Mouse (Mus musculus) hindbrain, embryonic 12.5 days (tissue): ENCODE data around the gene Cd3e. TPM values are rescaled to one million over a fixed set of nuclear protein-coding genes. Genes with fewer than 3 reads are reported as not detected.

ENCODE experiments used
- ATAC-seq: fragments of 200-750 bp; cut with Nextera tagmentation; 2 replicates; pipeline ENCODE4 v1.8.0; 2017; ENCODE audit warnings: moderate TSS enrichment; ENCODE audit not compliant: low FRiP score
- H3K27ac ChIP-seq: fragments of 300-500 bp; sonication (generic); 2 replicates; pipeline ENCODE4 v1.5.1; 2016; ENCODE audit warnings: mild to moderate bottlenecking
- H3K27me3 ChIP-seq: fragments of 300-500 bp; sonication (generic); 2 replicates; pipeline ENCODE4 v1.6.1; 2016; ENCODE audit warnings: mild to moderate bottlenecking
- H3K36me3 ChIP-seq: fragments of 300-500 bp; sonication (generic); 2 replicates; pipeline ENCODE4 v1.6.1; 2016; ENCODE audit warnings: mild to moderate bottlenecking
- H3K4me1 ChIP-seq: fragments of 300-500 bp; sonication (generic); 2 replicates; pipeline ENCODE4 v1.6.1; 2016
- H3K4me2 ChIP-seq: fragments of 300-500 bp; sonication (generic); replicated peaks from 2 replicates; pipeline ENCODE4 v1.6.1; 2016; ENCODE audit warnings: mild to moderate bottlenecking
- H3K4me3 ChIP-seq: fragments of 300-500 bp; sonication (generic); 2 replicates; pipeline ENCODE4 v1.5.1; 2016; ENCODE audit warnings: mild to moderate bottlenecking
- H3K9ac ChIP-seq: fragments of 300-500 bp; sonication (generic); 2 replicates; pipeline ENCODE4 v1.6.1; 2016; ENCODE audit warnings: mild to moderate bottlenecking, moderate library complexity
- H3K9me3 ChIP-seq: fragments of 300-500 bp; sonication (generic); replicated peaks from 2 replicates; pipeline ENCODE4 v1.6.1; 2016; ENCODE audit warnings: mild to moderate bottlenecking
- WGBS: fragments of 180-500 bp; shearing (Covaris S2); methylation state at CpG from one replicate; pipeline ENCODE4 v1.1.7; 2016; 5-methylcytosine and 5-hydroxymethylcytosine counted together
- polyA plus RNA-seq: library from polyadenylated mRNA; unstranded; fragments of >200 nt; fragmentation: Nextera tagmentation; extraction: Ambion mirVana; gene quantifications from 2 replicates; pipeline ENCODE4 v1.2.1, GENCODE M21; 2016

Cd3e gene
- polyA plus RNA-seq, 1 experiment from 2014 or later, result not detected

DNA sequence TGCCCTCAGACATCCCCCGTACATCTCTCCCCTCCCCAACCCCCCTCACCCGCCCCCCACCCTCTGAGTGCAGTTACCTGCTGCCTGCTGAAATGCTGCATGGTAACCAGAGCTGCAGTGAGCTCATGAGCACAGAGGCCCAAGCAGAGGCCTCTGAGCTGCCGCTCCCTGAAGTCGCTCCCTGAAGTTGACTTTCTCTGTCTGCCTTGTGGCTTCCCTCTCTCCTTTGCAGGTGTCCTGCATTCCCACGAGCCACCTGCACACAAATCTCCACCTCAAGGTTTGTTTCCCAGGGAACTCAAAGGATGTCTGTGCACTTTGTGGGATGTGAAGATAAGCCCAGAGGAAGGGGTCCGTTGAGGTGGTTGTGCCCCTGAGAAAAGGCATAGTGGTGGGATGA is 1.9 kb upstream of the Cd3e start:
- Histone ChIP-seq H3K4me2 (no peak overlapping the region), H3K27ac (no peak overlapping the region), H3K9me3 (no peaks in the 10 kb centered on the region), H3K4me1 (no peaks in the 10 kb centered on the region), H3K36me3 (no peaks in the 10 kb centered on the region), H3K4me3 (no peak overlapping the region), H3K9ac (no peak overlapping the region), H3K27me3 (no peaks in the 10 kb centered on the region; the same call in none of the 2 replicates)
- ATAC-seq, result no peak
- WGBS, result 46% methylated on average over 6 of the region's 6 CpGs

DNA sequence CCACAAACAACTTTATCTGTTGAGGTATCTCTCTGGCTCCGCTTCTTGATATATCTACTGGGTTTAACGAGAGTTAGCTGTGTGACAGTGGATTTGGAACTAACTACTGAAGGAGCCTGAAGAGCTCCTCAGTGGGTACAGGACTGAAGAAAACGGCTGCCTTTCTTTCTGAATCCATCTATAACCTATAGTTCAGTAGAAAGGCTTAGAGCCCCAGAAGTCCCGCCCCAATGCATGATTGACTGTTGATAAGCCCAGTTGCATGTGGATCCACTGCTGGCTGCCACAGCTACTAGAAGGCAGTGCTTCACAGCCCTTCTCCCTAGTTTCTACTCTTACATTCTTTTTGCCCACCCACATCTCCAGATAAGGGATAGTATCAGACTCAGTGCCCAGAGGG is 1.0 kb upstream of the Cd3e start:
- Histone ChIP-seq H3K9ac (no peak overlapping the region), H3K4me1 (no peaks in the 10 kb centered on the region), H3K27me3 (no peaks in the 10 kb centered on the region; the same call in none of the 2 replicates), H3K36me3 (no peaks in the 10 kb centered on the region), H3K4me2 (no peak overlapping the region), H3K9me3 (no peaks in the 10 kb centered on the region), H3K27ac (no peak overlapping the region), H3K4me3 (no peak overlapping the region)
- 81% methylated on average over 4 of the region's 4 CpGs for WGBS
- no peak for ATAC-seq

DNA sequence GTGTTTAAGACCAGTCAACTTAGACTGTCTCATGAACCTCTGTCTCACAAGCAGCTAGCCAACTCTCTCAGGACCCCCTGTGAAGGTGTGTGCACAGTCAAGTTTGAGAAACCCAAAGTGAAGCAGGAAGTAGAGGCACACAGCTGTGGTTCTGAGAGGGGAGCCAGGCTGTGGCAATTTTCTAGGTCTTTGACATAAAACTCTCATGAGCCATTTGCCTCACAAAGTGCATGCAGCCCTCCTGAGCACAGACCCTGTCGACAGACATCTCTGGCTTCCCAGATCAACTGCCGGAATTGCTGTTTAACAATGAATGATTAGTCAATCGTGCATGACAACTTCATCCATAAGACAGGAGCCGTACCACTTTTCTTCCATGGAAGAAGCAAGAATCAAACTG is 1.1 kb downstream of the Cd3e start:
- H3K9ac ChIP-seq, result no peak overlapping the region
- no peak overlapping the region for H3K4me3 ChIP-seq
- no peaks in the 10 kb centered on the region for H3K4me1 ChIP-seq
- no peak overlapping the region for H3K27ac ChIP-seq
- no peaks in the 10 kb centered on the region for H3K9me3 ChIP-seq
- WGBS, result 73% methylated on average over 4 of the region's 4 CpGs
- H3K27me3 ChIP-seq, result no peaks in the 10 kb centered on the region; the same call in none of the 2 replicates
- no peak overlapping the region for H3K4me2 ChIP-seq
- no peaks in the 10 kb centered on the region for H3K36me3 ChIP-seq
- no peak for ATAC-seq

DNA sequence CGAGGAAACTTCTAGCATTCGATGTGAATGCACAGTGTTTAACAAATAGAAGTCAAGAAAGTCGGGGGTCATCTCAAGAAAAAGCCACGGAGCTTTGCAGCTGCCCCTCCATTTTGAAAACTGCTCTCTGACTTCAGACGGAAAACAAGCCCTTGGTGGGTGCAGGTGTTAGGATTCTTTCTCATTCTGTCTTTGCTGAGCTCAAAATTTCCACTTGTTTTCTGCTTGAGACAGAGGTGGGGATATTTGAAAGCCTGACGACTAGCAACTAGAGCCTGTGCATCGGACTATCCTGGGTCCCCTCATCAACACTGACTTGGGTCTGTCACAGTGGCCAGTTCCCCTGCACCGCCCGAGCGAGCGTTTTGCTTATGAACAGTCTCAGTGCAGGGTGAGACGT is 2.0 kb downstream of the Cd3e start:
- H3K36me3 ChIP-seq, result no peaks in the 10 kb centered on the region
- H3K4me1 ChIP-seq, result no peaks in the 10 kb centered on the region
- no peaks in the 10 kb centered on the region for H3K9me3 ChIP-seq
- WGBS, result 82% methylated on average over 12 of the region's 12 CpGs
- H3K4me2 ChIP-seq, result no peak overlapping the region
- H3K9ac ChIP-seq, result no peak overlapping the region
- no peak for ATAC-seq
- no peak overlapping the region for H3K27ac ChIP-seq
- H3K4me3 ChIP-seq, result no peak overlapping the region
- H3K27me3 ChIP-seq, result no peaks in the 10 kb centered on the region; the same call in none of the 2 replicates

DNA sequence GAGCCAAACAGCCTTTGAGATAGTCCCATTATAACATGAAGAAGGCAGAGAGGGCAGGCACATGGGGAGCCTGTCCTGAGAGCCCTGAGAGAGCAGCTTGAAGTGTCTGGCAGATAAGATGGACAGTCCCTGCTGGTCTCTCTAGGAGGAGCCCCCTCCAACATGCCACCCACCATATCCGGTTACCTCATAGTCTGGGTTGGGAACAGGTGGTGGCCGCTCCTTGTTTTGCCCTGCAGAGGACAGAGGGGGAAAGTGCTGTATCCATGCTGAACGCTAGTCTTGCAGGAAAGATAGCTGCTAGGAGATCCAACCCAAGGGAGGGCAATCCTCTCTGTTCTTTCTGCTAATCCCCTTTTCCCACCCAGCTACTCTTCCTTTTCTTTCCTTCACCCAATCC is 9.2 kb downstream of the Cd3e start:
- H3K4me2 ChIP-seq, result no peak overlapping the region
- H3K27me3 ChIP-seq, result no peaks in the 10 kb centered on the region
- H3K36me3 ChIP-seq, result no peaks in the 10 kb centered on the region
- WGBS, result 67% methylated on average over 3 of the region's 3 CpGs
- H3K27ac ChIP-seq, result no peak overlapping the region
- no peak overlapping the region for H3K4me3 ChIP-seq
- H3K9me3 ChIP-seq, result no peaks in the 10 kb centered on the region
- ATAC-seq, result no peak
- H3K4me1 ChIP-seq, result no peaks in the 10 kb centered on the region
- H3K9ac ChIP-seq, result no peak overlapping the region

- Histone ChIP-seq H3K27ac (no peak overlapping the region), H3K27me3 (no peaks in the 10 kb centered on the region), H3K4me1 (no peaks in the 10 kb centered on the region), H3K4me2 (no peak overlapping the region), H3K9ac (no peak overlapping the region), H3K9me3 (no peaks in the 10 kb centered on the region), H3K36me3 (no peaks in the 10 kb centered on the region), H3K4me3 (no peak overlapping the region)
- no peak for ATAC-seq
- 77% methylated on average over 5 of the region's 5 CpGs for WGBS
Observed at GRCm38 (mm10) chr9:44999776-45000175, 9.7 kb downstream of the Cd3e start.

GRCm38 (mm10) chr9:44999171-44999570 is 10.3 kb downstream of the Cd3e start:
- H3K27me3 ChIP-seq, result no peaks in the 10 kb centered on the region
- H3K4me3 ChIP-seq, result no peak overlapping the region
- H3K9me3 ChIP-seq, result no peaks in the 10 kb centered on the region
- H3K9ac ChIP-seq, result no peak overlapping the region
- no peaks in the 10 kb centered on the region for H3K36me3 ChIP-seq
- H3K4me2 ChIP-seq, result no peak overlapping the region
- ATAC-seq, result no peak
- H3K27ac ChIP-seq, result no peak overlapping the region
- WGBS, result 54% methylated on average over 6 of the region's 6 CpGs
- H3K4me1 ChIP-seq, result no peaks in the 10 kb centered on the region

GRCm38 (mm10) chr9:44998138-44998537 is 11.3 kb downstream of the Cd3e start:
- Histone ChIP-seq H3K27ac (no peak overlapping the region), H3K4me3 (no peak overlapping the region), H3K9ac (no peak overlapping the region), H3K4me1 (no peaks in the 10 kb centered on the region), H3K36me3 (no peaks in the 10 kb centered on the region), H3K27me3 (no peaks in the 10 kb centered on the region), H3K9me3 (no peaks in the 10 kb centered on the region), H3K4me2 (no peak overlapping the region)
- ATAC-seq, result no peak
- WGBS, result 74% methylated on average over 11 of the region's 11 CpGs

GRCm38 (mm10) chr9:44996590-44996989 is 12.8 kb downstream of the Cd3e start:
- Histone ChIP-seq H3K27ac (no peak overlapping the region), H3K4me3 (no peak overlapping the region), H3K9ac (no peak overlapping the region), H3K4me2 (no peak overlapping the region), H3K36me3 (no peaks in the 10 kb centered on the region), H3K4me1 (no peaks in the 10 kb centered on the region), H3K9me3 (no peaks in the 10 kb centered on the region), H3K27me3 (no peaks in the 10 kb centered on the region)
- 98% methylated on average over 7 of the region's 7 CpGs for WGBS
- no peak for ATAC-seq

GRCm38 (mm10) chr9:44994962-44995361 is 14.5 kb downstream of the Cd3e start:
- Histone ChIP-seq H3K9me3 (no peaks in the 10 kb centered on the region), H3K4me2 (no peak overlapping the region), H3K27me3 (no peaks in the 10 kb centered on the region), H3K4me3 (no peak overlapping the region), H3K27ac (no peak overlapping the region), H3K36me3 (no peaks in the 10 kb centered on the region), H3K9ac (no peak overlapping the region), H3K4me1 (no peaks in the 10 kb centered on the region)
- ATAC-seq, result no peak
- 76% methylated on average over 4 of the region's 4 CpGs for WGBS

GRCm38 (mm10) chr9:44993268-44993667 is 16.2 kb downstream of the Cd3e start:
- WGBS, result 94% methylated on average over 2 of the region's 2 CpGs
- H3K9me3 ChIP-seq, result no peaks in the 10 kb centered on the region
- H3K4me3 ChIP-seq, result no peak overlapping the region
- no peaks in the 10 kb centered on the region for H3K36me3 ChIP-seq
- no peak overlapping the region for H3K27ac ChIP-seq
- ATAC-seq, result no peak
- no peak overlapping the region for H3K9ac ChIP-seq
- no peak overlapping the region for H3K4me2 ChIP-seq
- H3K27me3 ChIP-seq, result no peaks in the 10 kb centered on the region
- no peaks in the 10 kb centered on the region for H3K4me1 ChIP-seq

GRCm38 (mm10) chr9:44992271-44992670 is 17.2 kb downstream of the Cd3e start:
- Histone ChIP-seq H3K9ac (no peak overlapping the region), H3K4me1 (no peaks in the 10 kb centered on the region), H3K27ac (no peak overlapping the region), H3K9me3 (no peaks in the 10 kb centered on the region), H3K27me3 (no peaks in the 10 kb centered on the region), H3K4me2 (no peak overlapping the region), H3K4me3 (no peak overlapping the region), H3K36me3 (no peaks in the 10 kb centered on the region)
- ATAC-seq, result no peak

DNA sequence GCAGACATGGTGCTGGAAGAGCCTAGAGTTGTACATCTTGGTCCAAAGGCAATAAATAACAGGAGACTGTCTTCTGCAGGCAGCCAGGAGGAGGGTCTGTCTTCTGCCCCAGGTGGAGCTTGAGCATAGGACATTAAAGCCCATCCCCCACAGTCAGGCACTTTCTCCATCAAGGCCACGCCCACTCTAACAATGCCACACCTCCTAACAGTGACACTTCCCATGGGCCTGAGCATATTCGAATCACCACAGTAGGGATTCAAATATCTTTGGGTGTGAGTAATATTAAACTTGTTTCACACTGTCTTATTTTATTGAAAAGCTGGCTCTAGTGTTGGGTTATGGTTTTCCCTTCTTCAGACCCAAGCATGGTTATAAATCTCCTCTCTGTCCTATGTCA is 17.6 kb downstream of the Cd3e start:
- Histone ChIP-seq H3K9ac (no peak overlapping the region), H3K9me3 (no peaks in the 10 kb centered on the region), H3K27me3 (no peaks in the 10 kb centered on the region), H3K4me3 (no peak overlapping the region), H3K36me3 (no peaks in the 10 kb centered on the region), H3K4me2 (no peak overlapping the region), H3K27ac (no peak overlapping the region), H3K4me1 (no peaks in the 10 kb centered on the region)
- WGBS, result 89% methylated on average over 2 of the region's 2 CpGs
- no peak for ATAC-seq

- WGBS, result 72% methylated on average over 5 of the region's 5 CpGs
- Histone ChIP-seq H3K4me3 (no peak overlapping the region), H3K27me3 (no peaks in the 10 kb centered on the region), H3K4me1 (no peaks in the 10 kb centered on the region), H3K4me2 (no peak overlapping the region), H3K27ac (no peak overlapping the region), H3K36me3 (no peaks in the 10 kb centered on the region), H3K9me3 (no peaks in the 10 kb centered on the region), H3K9ac (no peak overlapping the region)
- no peak for ATAC-seq
Observed at GRCm38 (mm10) chr9:44986976-44987375, 22.5 kb downstream of the Cd3e start.
